Mouse (Mus musculus): Measurements from ENCODE around the gene Cd86. TPM values are rescaled to one million over a fixed set of nuclear protein-coding genes. Genes with fewer than 3 reads are reported as not detected.

Cd86 gene
- polyA plus RNA-seq, 3 experiments from 2014 or later: 31.6 to 68.0 (median 48.2) TPM

GRCm38 (mm10) chr16:36655199-36655598 is 10.7 kb downstream of the Cd86 start:
- ATAC-seq: peak; percentile 73

- ATAC-seq: no peak
Measured at GRCm38 (mm10) chr16:36651174-36651766, 14.6 kb downstream of the Cd86 start.

- ATAC-seq: no peak
Measured at GRCm38 (mm10) chr16:36650511-36650910, 15.4 kb downstream of the Cd86 start.

- no peak for ATAC-seq
Measured at GRCm38 (mm10) chr16:36649304-36649703, 16.6 kb downstream of the Cd86 start.

- no peak for ATAC-seq
Measured at GRCm38 (mm10) chr16:36645124-36645523, 20.8 kb downstream of the Cd86 start.

- ATAC-seq: no peak
Measured at GRCm38 (mm10) chr16:36642696-36643046, 23.2 kb downstream of the Cd86 start.

GRCm38 (mm10) chr16:36641830-36642695 is 23.8 kb downstream of the Cd86 start:
- ATAC-seq: no peak

DNA sequence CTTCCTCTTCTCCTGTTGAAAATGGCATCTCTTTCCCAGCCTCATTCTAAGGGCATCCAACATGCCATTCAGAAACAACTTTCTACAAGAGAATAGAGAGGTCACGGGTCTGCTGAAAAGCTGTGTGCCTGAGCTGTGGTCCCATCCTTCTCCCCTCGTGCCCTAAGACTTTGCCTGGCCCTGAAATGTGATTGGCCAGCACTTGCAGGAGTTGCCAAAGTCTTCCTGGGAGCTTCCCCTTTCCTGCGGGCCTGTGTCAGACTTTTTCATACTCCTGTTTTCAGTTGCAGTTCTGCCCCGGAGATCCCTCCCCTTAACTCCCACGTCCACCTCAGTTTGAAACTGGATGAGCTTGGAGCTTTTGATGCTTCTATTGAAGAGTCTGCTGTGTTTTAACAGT is 24.9 kb downstream of the Cd86 start:
- ATAC-seq: no peak

GRCm38 (mm10) chr16:36639812-36640504 is 25.9 kb downstream of the Cd86 start:
- ATAC-seq: no peak

DNA sequence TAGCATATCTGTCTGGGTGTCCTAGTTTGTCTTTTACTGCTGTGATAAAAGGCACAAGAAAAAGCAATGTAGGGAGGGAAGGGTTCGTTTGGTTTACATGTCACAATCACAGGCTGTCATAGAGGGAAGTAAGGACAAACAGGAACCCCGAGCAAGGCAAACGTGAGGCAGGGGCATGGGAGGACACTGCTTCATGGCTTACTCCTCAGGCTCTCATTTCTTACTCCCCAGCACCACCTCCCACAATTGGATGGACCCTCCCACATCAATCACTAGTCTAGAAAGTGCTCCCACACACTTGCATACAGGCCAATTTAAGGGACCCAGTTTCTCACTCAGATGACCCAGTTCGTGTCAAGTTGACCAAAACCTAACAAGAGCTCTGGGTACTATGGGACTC is 29.1 kb downstream of the Cd86 start:
- no peak for ATAC-seq

DNA sequence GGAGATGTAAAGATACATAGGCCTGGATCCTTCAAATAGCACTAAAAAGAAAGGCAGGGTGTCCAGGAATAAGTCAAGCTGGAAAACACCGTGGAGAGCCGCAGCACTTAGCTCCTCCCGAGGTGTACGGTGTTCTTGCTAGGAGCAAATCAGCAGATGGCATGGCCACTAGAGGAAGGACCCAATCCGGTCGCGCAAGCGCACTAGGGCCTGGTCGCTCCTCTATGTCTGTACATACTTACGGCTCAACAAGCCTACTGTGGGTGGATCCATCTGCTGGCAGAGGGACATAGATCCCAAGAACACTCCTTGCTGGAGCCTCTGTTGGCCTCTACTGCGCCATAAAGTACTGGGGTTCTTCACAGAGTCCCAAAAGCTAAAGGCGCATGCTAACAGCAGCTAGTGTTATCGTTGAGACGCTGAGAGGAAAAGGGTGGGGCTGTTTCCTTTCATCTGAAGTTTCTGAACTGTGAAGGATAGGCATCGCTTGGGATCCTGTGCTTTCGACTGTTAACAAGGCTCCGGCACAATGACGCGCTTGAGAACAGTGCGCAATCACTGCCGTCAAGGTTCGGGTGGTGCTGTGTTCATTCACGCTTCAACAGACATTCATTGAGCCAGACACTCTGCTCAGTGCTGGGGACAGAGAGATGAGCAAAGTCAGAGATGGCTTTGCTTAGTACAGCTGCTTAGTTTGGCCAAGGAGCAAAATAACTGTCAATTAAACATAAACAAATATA is 30.7 kb downstream of the Cd86 start:
- no peak for ATAC-seq

DNA sequence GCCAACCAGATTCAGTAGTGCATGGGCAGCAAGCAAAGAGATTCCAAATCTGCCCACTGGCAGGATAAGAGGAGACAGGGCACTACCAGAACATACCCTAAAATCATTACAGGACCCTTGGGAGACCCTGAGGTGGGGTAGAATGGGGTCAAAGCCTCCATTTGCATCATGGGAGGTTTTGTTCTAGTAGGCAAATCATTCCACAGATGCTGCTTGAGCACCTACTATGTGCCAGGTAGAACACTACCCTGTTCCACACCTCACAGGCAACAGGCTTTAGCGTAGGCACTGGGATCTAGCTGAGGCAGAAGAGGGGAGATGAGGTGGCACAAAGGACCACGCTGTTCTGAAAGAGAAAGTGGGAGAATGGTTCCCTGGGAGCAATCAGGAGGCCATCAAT is 31.5 kb downstream of the Cd86 start:
- no peak for ATAC-seq

DNA sequence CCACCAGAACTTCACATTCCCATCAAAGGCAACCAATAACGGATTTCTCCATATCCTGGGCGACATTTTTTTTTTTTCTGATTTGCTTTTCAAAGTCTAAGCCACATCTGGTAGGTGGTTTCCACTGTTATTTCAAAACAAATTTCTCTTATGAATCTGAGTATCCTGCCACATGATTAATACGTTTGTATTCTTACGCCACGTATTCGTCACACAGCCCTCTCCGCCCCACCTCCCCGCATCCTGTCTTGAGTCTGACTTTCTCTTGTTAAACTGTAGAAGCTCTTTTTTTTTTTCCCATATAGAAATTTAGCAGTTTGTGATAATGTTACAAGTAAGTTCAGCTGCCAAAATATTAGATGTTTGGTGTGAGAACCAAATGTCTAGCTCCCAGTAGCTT is 33.7 kb downstream of the Cd86 start:
- peak; percentile 94 for ATAC-seq

GRCm38 (mm10) chr16:36631607-36632006 is 34.3 kb downstream of the Cd86 start:
- no peak for ATAC-seq

GRCm38 (mm10) chr16:36627740-36628139 is 38.1 kb downstream of the Cd86 start:
- no peak for ATAC-seq

GRCm38 (mm10) chr16:36626567-36627197 is 39.2 kb downstream of the Cd86 start:
- ATAC-seq: peak; percentile 92

DNA sequence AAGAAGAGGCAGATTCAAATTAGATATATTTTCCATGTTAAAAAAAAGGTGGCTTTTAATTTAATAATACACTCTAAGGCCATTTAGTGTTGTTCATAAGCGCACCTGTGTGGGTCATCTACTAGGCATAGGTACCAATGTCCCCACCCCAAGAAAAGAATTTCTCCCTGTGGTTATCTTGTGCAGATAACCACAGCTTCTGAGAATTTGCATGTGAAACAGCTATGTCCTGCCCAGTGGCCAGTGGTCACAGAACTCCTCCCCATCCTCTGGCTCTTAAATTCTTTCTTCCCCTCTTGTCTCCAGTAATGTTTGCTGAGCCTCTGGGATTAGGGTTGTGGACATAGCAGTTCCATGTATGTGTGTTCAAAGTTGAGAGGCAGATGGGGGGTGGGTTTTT is 40.0 kb downstream of the Cd86 start:
- ATAC-seq: no peak

GRCm38 (mm10) chr16:36622320-36622719 is 43.6 kb downstream of the Cd86 start:
- ATAC-seq: no peak

DNA sequence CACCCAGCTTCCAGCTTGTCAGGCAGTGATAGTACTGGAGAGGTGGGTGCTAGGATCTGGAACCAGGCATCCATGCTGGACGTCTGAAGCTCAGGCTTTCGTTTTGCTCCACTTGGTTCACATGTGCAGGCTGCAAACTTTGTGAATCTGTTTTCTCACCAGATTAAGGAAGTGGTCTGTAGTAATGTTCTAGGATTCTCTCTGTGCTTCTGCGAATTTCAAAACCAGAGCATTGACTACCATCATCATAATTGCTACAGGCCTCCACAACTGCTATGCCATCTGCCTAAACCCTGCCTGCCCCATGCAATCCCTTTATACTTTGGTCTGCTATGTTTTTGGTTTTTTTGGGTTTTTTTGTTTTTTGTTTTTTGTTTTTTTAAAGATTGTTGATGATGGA is 44.8 kb downstream of the Cd86 start:
- no peak for ATAC-seq

DNA sequence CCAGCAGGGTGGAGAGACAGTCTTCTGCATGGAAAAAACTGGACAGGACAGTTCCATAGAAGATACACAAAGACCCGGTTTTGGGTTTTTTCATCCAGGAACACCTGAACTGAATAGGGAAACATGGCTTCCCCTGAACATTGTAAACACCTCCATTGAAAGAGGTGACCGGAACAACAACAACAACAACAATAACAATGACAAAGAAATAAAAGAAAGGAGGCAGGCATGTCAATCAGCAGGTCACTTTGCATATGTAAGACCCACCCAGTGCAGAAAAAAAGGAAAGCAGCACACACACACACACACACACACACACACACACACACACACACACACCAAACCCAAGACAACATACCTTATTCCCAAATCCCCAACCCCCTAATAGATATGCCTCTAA is 52.2 kb downstream of the Cd86 start:
- no peak for ATAC-seq

DNA sequence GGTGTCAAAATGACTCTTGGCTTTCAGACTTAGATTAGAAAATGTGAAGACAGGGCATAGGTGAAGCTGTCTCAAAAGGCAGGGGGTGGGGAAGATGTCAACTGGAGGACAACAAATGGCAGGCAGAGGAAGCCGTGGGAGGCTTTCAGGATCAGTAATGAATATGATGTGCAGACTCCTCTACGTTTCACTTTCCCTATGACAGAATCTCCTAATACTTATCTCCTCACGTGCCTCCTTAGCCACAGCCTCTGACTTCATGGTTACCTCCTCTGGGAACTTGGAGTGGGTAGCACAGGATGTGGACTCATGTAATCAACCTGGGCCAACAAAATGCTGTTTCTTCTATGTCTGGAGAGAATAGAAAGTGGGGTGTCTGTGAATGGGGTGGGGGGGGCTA is 63.2 kb downstream of the Cd86 start:
- peak; percentile 81 for ATAC-seq

DNA sequence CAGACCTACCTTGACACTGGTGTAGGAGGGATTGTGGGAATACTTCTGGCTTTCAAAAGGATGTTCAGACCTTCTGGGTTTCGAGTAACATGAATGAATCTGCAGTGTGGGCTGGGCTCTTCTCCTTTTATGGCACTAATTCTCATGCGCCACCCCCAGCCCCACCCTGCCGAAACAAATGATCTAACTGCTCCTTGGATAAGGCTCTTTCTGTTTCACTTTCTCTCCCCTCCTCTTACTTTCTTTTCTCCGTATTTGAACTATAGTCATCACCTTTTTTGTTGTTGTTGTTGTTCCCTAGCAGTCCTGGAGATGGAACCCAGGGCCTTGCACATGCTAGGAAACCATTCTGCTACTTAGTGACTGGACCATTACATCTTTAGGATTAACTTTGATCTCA is 67.6 kb downstream of the Cd86 start:
- peak; percentile 83 for ATAC-seq

Data from inflammation-experienced regulatory T-cells, adult 6 months (primary cell).